Mouse (Mus musculus) bone marrow, adult 2 months (tissue): ENCODE measurements around the gene Tmbim6. TPM values are rescaled to one million over a fixed set of nuclear protein-coding genes. Genes with fewer than 3 reads are reported as not detected.

Experiments used
- H3K27ac ChIP-seq: fragments of 200-500 bp; 2 replicates; pipeline ENCODE4 v1.5.1; 2012; ENCODE audit warnings: low read depth, mild to moderate bottlenecking, control low read depth, inconsistent platforms, low read length; ENCODE audit not compliant: control insufficient read depth, poor library complexity, insufficient read depth
- H3K4me1 ChIP-seq: fragments of 200-500 bp; 2 replicates; pipeline ENCODE4 v1.6.1; 2011; ENCODE audit warnings: low read length; ENCODE audit not compliant: control insufficient read depth, insufficient read depth
- H3K4me3 ChIP-seq: fragments of 200-500 bp; replicated peaks from 2 replicates; pipeline ENCODE3; 2011; ENCODE audit warnings: mild to moderate bottlenecking, low read depth, low read length, control low read depth; ENCODE audit not compliant: control insufficient read depth
- CTCF ChIP-seq: fragments of 200-500 bp; IDR thresholded peaks from 2 replicates; pipeline ENCODE4 v1.5.1; 2011; ENCODE audit warnings: low read length, control low read depth; ENCODE audit not compliant: control insufficient read depth, insufficient read depth
- POLR2A ChIP-seq: fragments of 200-500 bp; IDR thresholded peaks from 2 replicates; pipeline ENCODE4 v1.6.1; 2011; ENCODE audit warnings: low read depth, mild to moderate bottlenecking, control low read depth, low read length, borderline replicate concordance; ENCODE audit not compliant: control insufficient read depth
- WGBS: fragments of 180-500 bp; shearing (Covaris S2); methylation state at CpG from one replicate; pipeline ENCODE4 v1.1.7; 2018; 5-methylcytosine and 5-hydroxymethylcytosine counted together
- polyA plus RNA-seq: library from polyadenylated mRNA; stranded (reverse); fragments of >200 nt; gene quantifications from 2 replicates; pipeline ENCODE4 v1.2.4, GENCODE M21; 2011; ENCODE audit warnings: low replicate concordance; ENCODE audit not compliant: missing spikeins, insufficient read depth, insufficient read length

Tmbim6 gene
- polyA plus RNA-seq, result 93.5 and 146 TPM in 2 replicates

- under 1% methylated on average over 51 of the region's 51 CpGs for WGBS
- H3K27ac ChIP-seq, result peak within 1 kb of the TSS; percentile 95
- H3K4me3 ChIP-seq, result peak within 1 kb of the TSS; percentile 75
- peaks cover 5% of the 10 kb centered on the region; the same call in 1 of the 2 replicates for H3K4me1 ChIP-seq
- TF ChIP-seq POLR2A (peak; percentile 82), CTCF (no peak)
Measured at GRCm38 (mm10) chr15:99392486-99393385, at the start of gene Tmbim6. Tmbim6 (plus strand) TSS chr15:99392882.

- H3K27ac ChIP-seq, result no peak overlapping the region
- WGBS, result 54% methylated on average over 5 of the region's 5 CpGs
- no peak for TF ChIP-seq POLR2A
- no peak for TF ChIP-seq CTCF
- H3K4me1 ChIP-seq, result peaks cover 16% of the 10 kb centered on the region
- H3K4me3 ChIP-seq, result no peak overlapping the region
Measured at GRCm38 (mm10) chr15:99343414-99344147, 49.1 kb upstream of the Tmbim6 start.

GRCm38 (mm10) chr15:99344148-99344870 is 48.4 kb upstream of the Tmbim6 start:
- Histone ChIP-seq H3K4me1 (peaks cover 15% of the 10 kb centered on the region), H3K27ac (no peak overlapping the region), H3K4me3 (no peak overlapping the region)
- 63% methylated on average over 8 of the region's 8 CpGs for WGBS
- TF ChIP-seq CTCF, result no peak

- H3K4me1 ChIP-seq, result peaks cover 14% of the 10 kb centered on the region
- H3K4me3 ChIP-seq, result no peak overlapping the region
- WGBS, result 28% methylated on average over 4 of the region's 4 CpGs
- TF ChIP-seq CTCF (no peak), POLR2A (no peak)
- no peak overlapping the region for H3K27ac ChIP-seq
Measured at GRCm38 (mm10) chr15:99344961-99345360, 47.7 kb upstream of the Tmbim6 start.

GRCm38 (mm10) chr15:99351610-99352009 is 41.1 kb upstream of the Tmbim6 start:
- Histone ChIP-seq H3K27ac (no peak overlapping the region), H3K4me1 (peaks cover 3% of the 10 kb centered on the region), H3K4me3 (no peak overlapping the region)
- no peak for TF ChIP-seq CTCF
- WGBS, result 46% methylated on average over 6 of the region's 6 CpGs

- H3K4me1 ChIP-seq, result peaks cover 3% of the 10 kb centered on the region
- no peak overlapping the region for H3K27ac ChIP-seq
- H3K4me3 ChIP-seq, result no peak overlapping the region
- TF ChIP-seq POLR2A, result no peak
- TF ChIP-seq CTCF, result no peak
- WGBS, result 76% methylated on average over 5 of the region's 5 CpGs
Measured at GRCm38 (mm10) chr15:99352306-99352705, 40.4 kb upstream of the Tmbim6 start.

GRCm38 (mm10) chr15:99355660-99356059 is 37.0 kb upstream of the Tmbim6 start:
- Histone ChIP-seq H3K4me3 (no peak overlapping the region), H3K4me1 (peaks cover 3% of the 10 kb centered on the region), H3K27ac (no peak overlapping the region)
- no peak for TF ChIP-seq POLR2A
- no peak for TF ChIP-seq CTCF
- WGBS, result 43% methylated on average over 6 of the region's 6 CpGs

- WGBS, result 70% methylated on average over 6 of the region's 6 CpGs
- H3K27ac ChIP-seq, result no peak overlapping the region
- no peak overlapping the region for H3K4me3 ChIP-seq
- no peak for TF ChIP-seq CTCF
- no peak for TF ChIP-seq POLR2A
- H3K4me1 ChIP-seq, result peaks cover 2% of the 10 kb centered on the region
Measured at GRCm38 (mm10) chr15:99356462-99356861, 36.2 kb upstream of the Tmbim6 start.
